Mouse (Mus musculus) heart, postnatal 0 days (tissue): Measurements from ENCODE around the gene Ltc4s.

ENCODE experiments used
- CTCF ChIP-seq: IDR thresholded peaks from 2 replicates; pipeline ENCODE4 v1.5.1; 2016; ENCODE audit warnings: antibody characterized with exemption, control low read depth, low read depth
- EP300 ChIP-seq: IDR thresholded peaks from 2 replicates; pipeline ENCODE4 v1.6.1; 2016; ENCODE audit warnings: antibody characterized with exemption, low read depth

DNA sequence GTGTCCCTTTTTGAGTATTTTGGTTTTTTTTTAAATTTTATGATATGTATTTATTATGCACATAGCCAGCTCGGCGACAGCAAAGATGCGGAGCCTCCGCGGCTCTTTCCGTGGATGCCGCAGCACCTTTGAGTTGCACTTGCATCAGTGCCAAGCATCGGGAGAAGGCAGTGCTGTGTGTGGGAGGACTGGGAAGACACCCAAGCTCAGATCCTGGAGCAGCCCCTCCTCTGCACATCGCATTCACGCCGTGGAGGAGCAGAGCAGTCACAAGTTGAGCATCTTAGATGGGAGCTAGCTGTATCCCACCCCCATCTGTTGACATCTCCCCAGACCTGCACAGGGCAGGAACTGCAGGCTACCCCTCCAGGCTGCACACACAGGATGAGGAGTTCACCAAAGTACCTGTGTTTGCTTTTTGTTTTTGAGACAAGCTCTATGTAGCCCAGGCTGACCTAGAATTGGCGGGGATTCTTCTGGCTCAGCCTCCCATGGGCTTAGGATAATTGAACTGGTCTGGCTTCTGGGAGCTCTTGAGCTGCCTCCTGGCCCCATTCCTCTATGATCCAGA lies 15.7 kb upstream of the Ltc4s start:
- TF ChIP-seq CTCF, result no peak
- TF ChIP-seq EP300, result no peak
